Mouse (Mus musculus) midbrain, embryonic 16.5 days (tissue): ENCODE measurements around the gene Crabp1. TPM values are rescaled to one million over a fixed set of nuclear protein-coding genes. Genes with fewer than 3 reads are reported as not detected.

Experiments used
- ATAC-seq: fragments of 200-750 bp; cut with Nextera tagmentation; 2 replicates; pipeline ENCODE4 v1.8.0; 2017; ENCODE audit warnings: moderate TSS enrichment
- H3K27ac ChIP-seq: fragments of 300-500 bp; sonication (generic); 2 replicates; pipeline ENCODE4 v1.5.1; 2014; ENCODE audit warnings: mild to moderate bottlenecking, low read length, mixed read lengths
- H3K27me3 ChIP-seq: fragments of 300-500 bp; sonication (generic); 2 replicates; pipeline ENCODE4 v1.6.1; 2014; ENCODE audit warnings: low read depth, low read length, mixed read lengths; ENCODE audit not compliant: control insufficient read depth, insufficient read depth
- H3K36me3 ChIP-seq: fragments of 300-500 bp; sonication (generic); 2 replicates; pipeline ENCODE4 v1.6.1; 2014; ENCODE audit warnings: mild to moderate bottlenecking, low read length, moderate library complexity, mixed read lengths; ENCODE audit not compliant: control insufficient read depth, insufficient read depth
- H3K4me1 ChIP-seq: fragments of 300-500 bp; sonication (generic); 2 replicates; pipeline ENCODE4 v1.6.1; 2014; ENCODE audit warnings: mild to moderate bottlenecking, low read length, mixed read lengths; ENCODE audit not compliant: control insufficient read depth, insufficient read depth
- H3K4me2 ChIP-seq: fragments of 300-500 bp; sonication (generic); 2 replicates; pipeline ENCODE4 v1.6.1; 2014; ENCODE audit warnings: mild to moderate bottlenecking, low read length, mixed read lengths
- H3K4me3 ChIP-seq: fragments of 300-500 bp; sonication (generic); 2 replicates; pipeline ENCODE4 v1.5.1; 2014; ENCODE audit warnings: low read depth, mild to moderate bottlenecking, low read length, moderate library complexity, mixed read lengths
- H3K9ac ChIP-seq: fragments of 300-500 bp; sonication (generic); 2 replicates; pipeline ENCODE4 v1.6.1; 2014; ENCODE audit warnings: low read depth, low read length, mixed read lengths
- H3K9me3 ChIP-seq: fragments of 300-500 bp; sonication (generic); replicated peaks from 2 replicates; pipeline ENCODE4 v1.6.1; 2014; ENCODE audit warnings: mild to moderate bottlenecking, low read length, mixed read lengths; ENCODE audit not compliant: control insufficient read depth, poor library complexity, severe bottlenecking
- WGBS: fragments of 180-500 bp; shearing (Covaris S2); extraction: QIAGEN DNeasy Blood & Tissue Kit; methylation state at CpG from one replicate; pipeline ENCODE4 v1.1.7; 2014; 5-methylcytosine and 5-hydroxymethylcytosine counted together
- polyA plus RNA-seq: library from polyadenylated mRNA; unstranded; fragments of >200 nt; fragmentation: Nextera tagmentation; extraction: Ambion mirVana; gene quantifications from 2 replicates; pipeline ENCODE4 v1.2.1, GENCODE M21; 2015

The Crabp1 gene
- polyA plus RNA-seq, 1 experiment from 2014 or later: 19.3 TPM

GRCm38 (mm10) chr9:54787760-54788159 is 23.2 kb downstream of the Crabp1 start:
- 0 out of 2 replicates have a peak, but pooled peaks have one; percentile 32 for ATAC-seq
- H3K36me3 ChIP-seq: no peaks in the 10 kb centered on the region
- no peaks in the 10 kb centered on the region for H3K27me3 ChIP-seq
- 40% methylated on average over 8 of the region's 8 CpGs for WGBS
- H3K9ac ChIP-seq: no peak overlapping the region
- H3K9me3 ChIP-seq: no peaks in the 10 kb centered on the region
- H3K4me2 ChIP-seq: no peak overlapping the region
- H3K4me3 ChIP-seq: no peak overlapping the region
- H3K4me1 ChIP-seq: peaks cover 3% of the 10 kb centered on the region; the same call in 1 of the 2 replicates
- no peak overlapping the region for H3K27ac ChIP-seq

- 61% methylated on average over 5 of the region's 5 CpGs for WGBS
- Histone ChIP-seq H3K27ac (no peak overlapping the region), H3K4me3 (no peak overlapping the region), H3K4me1 (peaks cover 3% of the 10 kb centered on the region; the same call in 1 of the 2 replicates), H3K9ac (no peak overlapping the region), H3K4me2 (no peak overlapping the region), H3K27me3 (no peaks in the 10 kb centered on the region), H3K36me3 (no peaks in the 10 kb centered on the region), H3K9me3 (no peaks in the 10 kb centered on the region)
- ATAC-seq: no peak
Observed at GRCm38 (mm10) chr9:54790271-54790670, 25.7 kb downstream of the Crabp1 start.

GRCm38 (mm10) chr9:54801460-54801961 is 37.0 kb downstream of the Crabp1 start:
- no peak for ATAC-seq
- WGBS: 29% methylated on average over 10 of the region's 10 CpGs

GRCm38 (mm10) chr9:54802749-54803679 is 38.5 kb downstream of the Crabp1 start:
- Histone ChIP-seq H3K9ac (no peak overlapping the region), H3K27ac (no peak overlapping the region), H3K4me2 (no peak overlapping the region), H3K4me3 (no peak overlapping the region), H3K4me1 (no peaks in the 10 kb centered on the region), H3K9me3 (no peaks in the 10 kb centered on the region), H3K27me3 (no peaks in the 10 kb centered on the region), H3K36me3 (no peaks in the 10 kb centered on the region)
- 63% methylated on average over 6 of the region's 6 CpGs for WGBS
- no peak for ATAC-seq

More at GRCm38 (mm10) chr9:54801460-54801961, 37.0 kb downstream of the Crabp1 start:
- Histone ChIP-seq H3K27ac (no peak overlapping the region), H3K4me3 (no peak overlapping the region), H3K9me3 (no peaks in the 10 kb centered on the region), H3K4me1 (no peaks in the 10 kb centered on the region), H3K36me3 (no peaks in the 10 kb centered on the region), H3K9ac (no peak overlapping the region), H3K27me3 (no peaks in the 10 kb centered on the region), H3K4me2 (no peak overlapping the region)

- Histone ChIP-seq H3K27me3 (no peaks in the 10 kb centered on the region), H3K4me2 (no peak overlapping the region), H3K4me1 (no peaks in the 10 kb centered on the region), H3K9ac (no peak overlapping the region), H3K4me3 (no peak overlapping the region), H3K9me3 (no peaks in the 10 kb centered on the region), H3K36me3 (no peaks in the 10 kb centered on the region), H3K27ac (no peak overlapping the region)
- 74% methylated on average over 5 of the region's 5 CpGs for WGBS
- no peak for ATAC-seq
Observed at GRCm38 (mm10) chr9:54804351-54804750, 39.8 kb downstream of the Crabp1 start.

- Histone ChIP-seq H3K27ac (no peak overlapping the region), H3K27me3 (no peaks in the 10 kb centered on the region), H3K36me3 (no peaks in the 10 kb centered on the region), H3K4me1 (0 out of 2 replicates have a peak, but pooled peaks cover 2% of the 10 kb centered on the region), H3K4me2 (no peak overlapping the region), H3K9ac (no peak overlapping the region), H3K9me3 (no peaks in the 10 kb centered on the region), H3K4me3 (no peak overlapping the region)
- ATAC-seq: no peak
- WGBS: 55% methylated on average over 4 of the region's 4 CpGs
Observed at GRCm38 (mm10) chr9:54807761-54808160, 43.2 kb downstream of the Crabp1 start.

GRCm38 (mm10) chr9:54809953-54810352 is 45.4 kb downstream of the Crabp1 start:
- Histone ChIP-seq H3K4me3 (no peak overlapping the region), H3K4me1 (0 out of 2 replicates have a peak, but pooled peaks cover 2% of the 10 kb centered on the region), H3K4me2 (no peak overlapping the region), H3K9ac (no peak overlapping the region), H3K9me3 (no peaks in the 10 kb centered on the region), H3K27ac (peak overlapping the region; percentile 38), H3K27me3 (no peaks in the 10 kb centered on the region), H3K36me3 (no peaks in the 10 kb centered on the region)
- 30% methylated on average over 4 of the region's 4 CpGs for WGBS
- no peak for ATAC-seq

GRCm38 (mm10) chr9:54816508-54817201 is 52.1 kb downstream of the Crabp1 start:
- H3K4me3 ChIP-seq: no peak overlapping the region
- no peak overlapping the region for H3K9ac ChIP-seq
- no peaks in the 10 kb centered on the region for H3K27me3 ChIP-seq
- no peaks in the 10 kb centered on the region for H3K36me3 ChIP-seq
- no peak overlapping the region for H3K27ac ChIP-seq
- 72% methylated on average over 10 of the region's 10 CpGs for WGBS
- H3K9me3 ChIP-seq: no peaks in the 10 kb centered on the region
- no peak for ATAC-seq
- no peak overlapping the region for H3K4me2 ChIP-seq
- no peaks in the 10 kb centered on the region for H3K4me1 ChIP-seq
